Mouse (Mus musculus) erythroblast, embryonic 14.5 days (primary cell): ENCODE data around the gene Ndrg3.

Source experiments
- GATA1 ChIP-seq: IDR thresholded peaks from 2 replicates; pipeline ENCODE4 v1.6.1; 2012; ENCODE audit warnings: low read length, inconsistent platforms, mixed read lengths
- TAL1 ChIP-seq: IDR thresholded peaks from 3 replicates; pipeline ENCODE4 v1.6.1; 2012; ENCODE audit warnings: low read length, inconsistent platforms, mixed read lengths

GRCm38 (mm10) chr2:156892240-156892639 is 99.6 kb downstream of the Ndrg3 start:
- no peak for TF ChIP-seq GATA1
- no peak for TF ChIP-seq TAL1
